Mouse (Mus musculus) hindbrain, embryonic 14.5 days (tissue): Measurements from ENCODE around the gene Dock11. TPM values are rescaled to one million over a fixed set of nuclear protein-coding genes. Genes with fewer than 3 reads are reported as not detected.

Experiments used
- ATAC-seq: fragments of 200-750 bp; cut with Nextera tagmentation; 2 replicates; pipeline ENCODE4 v1.8.0; 2017; ENCODE audit warnings: moderate number of reproducible peaks, mild to moderate bottlenecking, moderate TSS enrichment, moderate library complexity; ENCODE audit not compliant: low FRiP score
- DNase-seq: peaks from one replicate; pipeline ENCODE4 v3.0.0-alpha.2; 2015; ENCODE audit warnings: low spot score
- H3K27ac ChIP-seq: fragments of 300-500 bp; sonication (generic); 2 replicates; pipeline ENCODE4 v1.5.1; 2014; ENCODE audit warnings: mild to moderate bottlenecking, moderate library complexity
- H3K27me3 ChIP-seq: fragments of 300-500 bp; sonication (generic); 2 replicates; pipeline ENCODE4 v1.6.1; 2014; ENCODE audit warnings: mild to moderate bottlenecking, low read length, mixed read lengths; ENCODE audit not compliant: control insufficient read depth, insufficient read depth
- H3K36me3 ChIP-seq: fragments of 300-500 bp; sonication (generic); replicated peaks from 2 replicates; pipeline ENCODE4 v1.6.1; 2014; ENCODE audit not compliant: control insufficient read depth, insufficient read depth
- H3K4me1 ChIP-seq: fragments of 300-500 bp; sonication (generic); replicated peaks from 2 replicates; pipeline ENCODE4 v1.6.1; 2014; ENCODE audit warnings: antibody characterized with exemption, low read length, mixed read lengths; ENCODE audit not compliant: control insufficient read depth, insufficient read depth
- H3K4me2 ChIP-seq: fragments of 300-500 bp; sonication (generic); replicated peaks from 2 replicates; pipeline ENCODE4 v1.6.1; 2014; ENCODE audit warnings: mild to moderate bottlenecking, moderate library complexity
- H3K4me3 ChIP-seq: fragments of 300-500 bp; sonication (generic); replicated peaks from 2 replicates; pipeline ENCODE4 v1.5.1; 2014; ENCODE audit warnings: mild to moderate bottlenecking, low read length
- H3K9ac ChIP-seq: fragments of 300-500 bp; sonication (generic); 2 replicates; pipeline ENCODE4 v1.6.1; 2014
- H3K9me3 ChIP-seq: fragments of 300-500 bp; sonication (generic); 2 replicates; pipeline ENCODE4 v1.6.1; 2016; ENCODE audit warnings: low read length; ENCODE audit not compliant: control insufficient read depth
- WGBS: fragments of 180-500 bp; shearing (Covaris S2); extraction: QIAGEN DNeasy Blood & Tissue Kit; methylation state at CpG from one replicate; pipeline ENCODE4 v1.1.7; 2014; 5-methylcytosine and 5-hydroxymethylcytosine counted together
- polyA plus RNA-seq: library from polyadenylated mRNA; unstranded; fragments of >200 nt; fragmentation: Nextera tagmentation; extraction: Ambion mirVana; gene quantifications from 2 replicates; pipeline ENCODE4 v1.2.1, GENCODE M21; 2014

Dock11 gene
- polyA plus RNA-seq, 1 experiment from 2014 or later: 20.2 TPM

DNA sequence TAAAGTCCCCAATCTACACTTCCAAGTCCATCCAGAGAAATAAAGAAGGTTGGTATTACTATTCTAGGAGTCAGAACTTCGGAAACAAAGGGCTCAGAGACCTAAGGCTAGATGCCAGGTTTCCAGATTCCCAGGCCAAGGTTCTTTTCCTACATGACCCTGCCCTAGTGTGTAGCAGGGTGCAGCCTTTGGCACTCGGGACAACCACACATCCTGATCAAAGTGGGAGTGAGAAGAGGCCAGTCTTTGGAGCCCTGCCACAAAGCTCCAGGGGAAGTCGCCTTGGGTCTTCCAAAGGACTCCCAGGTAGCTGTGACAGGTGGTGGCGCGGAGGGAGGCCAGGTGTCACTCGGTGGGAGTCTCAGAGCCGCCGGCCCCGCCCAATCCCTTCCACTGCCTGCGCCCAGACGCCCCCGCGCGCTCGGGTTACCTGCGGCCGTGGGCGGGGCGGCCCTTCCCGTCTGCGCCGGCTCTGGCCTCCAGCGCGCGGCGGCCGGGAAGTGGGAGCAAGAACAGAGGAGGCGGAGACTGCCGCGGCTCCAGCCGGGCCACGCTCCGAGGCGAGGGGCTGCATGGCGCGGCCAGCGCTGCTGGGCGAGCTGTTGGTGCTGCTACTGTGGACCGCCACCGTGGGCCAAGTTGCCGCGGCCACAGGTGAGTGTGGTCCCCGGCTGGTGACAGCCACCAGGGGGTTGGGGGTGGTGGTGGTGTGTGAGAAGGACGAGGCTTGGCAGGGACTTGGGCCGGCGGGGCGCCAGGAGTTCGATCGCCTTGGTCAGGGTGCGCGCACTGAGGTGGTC is 223.2 kb downstream of the Dock11 start, which contains the start of gene Il13ra1:
Il13ra1 (plus strand) TSS at position 489 of the 800 bp plus-strand sequence.
- peak within 1 kb of the TSS; percentile 43 for H3K4me3 ChIP-seq
- no peak within 1 kb of the TSS for H3K27ac ChIP-seq
- H3K4me1 ChIP-seq: no peaks in the 10 kb centered on the region
- peak within 1 kb of the TSS; percentile 56 for H3K9ac ChIP-seq
- H3K9me3 ChIP-seq: no peaks in the 10 kb centered on the region
- WGBS: 14% methylated on average over 46 of the region's 51 CpGs
- ATAC-seq (peak; percentile 80; the same call in 1 of the 2 replicates), DNase-seq (no peak)
- peak within 1 kb of the TSS; percentile 75 for H3K4me2 ChIP-seq
- no peaks in the 10 kb centered on the region for H3K36me3 ChIP-seq
- H3K27me3 ChIP-seq: no peaks in the 10 kb centered on the region

DNA sequence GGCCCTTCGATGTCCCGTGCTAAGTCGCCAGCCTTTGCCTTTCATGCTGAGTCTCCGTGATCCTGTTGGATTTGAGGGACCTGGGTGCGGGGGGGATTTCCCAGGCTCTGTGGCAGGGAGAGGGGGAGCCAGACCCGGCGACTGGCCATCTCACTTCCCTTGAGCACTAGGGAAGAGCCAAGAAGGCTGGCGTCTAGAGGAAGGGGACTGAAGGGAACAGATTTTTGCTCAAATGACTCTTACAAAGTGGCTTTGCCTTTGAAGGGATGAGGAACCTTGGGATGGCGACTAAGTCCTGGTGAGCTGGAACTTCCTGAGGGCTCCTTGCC is 223.8 kb downstream of the Dock11 start:
- WGBS: 25% methylated on average over 9 of the region's 9 CpGs
- Histone ChIP-seq H3K36me3 (no peaks in the 10 kb centered on the region), H3K27ac (no peak overlapping the region), H3K4me3 (peak overlapping the region; percentile 43), H3K27me3 (no peaks in the 10 kb centered on the region), H3K9ac (peak overlapping the region; percentile 56), H3K4me2 (peak overlapping the region; percentile 75), H3K9me3 (no peaks in the 10 kb centered on the region), H3K4me1 (no peaks in the 10 kb centered on the region)
- no peak for DNase-seq
- 0 out of 2 replicates have a peak, but pooled peaks have one; percentile 8 for ATAC-seq

DNA sequence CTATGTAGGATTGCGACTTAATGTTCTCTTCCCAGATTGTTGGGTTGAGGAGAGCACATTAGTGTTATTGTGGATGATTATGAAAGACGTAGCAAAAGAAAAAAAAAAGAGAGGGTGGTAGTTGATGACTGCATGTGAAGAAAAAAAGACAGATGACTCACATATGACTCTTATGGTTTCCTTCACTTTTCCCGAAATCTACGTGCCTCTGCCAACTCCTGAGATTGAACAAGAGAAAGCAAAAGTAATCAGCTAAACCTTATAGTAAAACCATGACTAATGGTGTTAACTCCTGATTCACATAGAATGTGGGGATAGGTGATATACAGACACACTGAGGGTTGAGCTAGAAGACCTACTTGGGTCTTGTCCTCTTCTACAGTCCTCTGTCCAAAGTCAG is 226.5 kb downstream of the Dock11 start:
- DNase-seq: no peak
- H3K36me3 ChIP-seq: no peaks in the 10 kb centered on the region
- no peaks in the 10 kb centered on the region for H3K4me1 ChIP-seq
- H3K27ac ChIP-seq: no peak overlapping the region
- no peaks in the 10 kb centered on the region for H3K27me3 ChIP-seq
- ATAC-seq: no peak
- WGBS: 91% methylated on average over 4 of the region's 4 CpGs
- no peak overlapping the region for H3K9ac ChIP-seq
- H3K9me3 ChIP-seq: no peaks in the 10 kb centered on the region
- H3K4me2 ChIP-seq: no peak overlapping the region
- no peak overlapping the region for H3K4me3 ChIP-seq

Other genes with a start within 250 kb of the Dock11 start
- 9.0 and 9.8 TPM in 2 replicates for gene Il13ra1, start 223.3 kb downstream of the Dock11 start, polyA plus RNA-seq